Mouse (Mus musculus) lung, postnatal 0 days (tissue): ENCODE results near the gene Ttll10. TPM values are rescaled to one million over a fixed set of nuclear protein-coding genes. Genes with fewer than 3 reads are reported as not detected.

ENCODE experiments used
- ATAC-seq: fragments of 200-750 bp; cut with Nextera tagmentation; 2 replicates; pipeline ENCODE4 v1.8.0; 2017; ENCODE audit warnings: moderate library complexity
- DNase-seq: peaks from one replicate; pipeline ENCODE4 v3.0.0-alpha.2; 2016; ENCODE audit warnings: low spot score
- H3K27ac ChIP-seq: fragments of 300-500 bp; sonication (generic); 2 replicates; pipeline ENCODE4 v1.5.1; 2014; ENCODE audit warnings: antibody characterized with exemption, mild to moderate bottlenecking, low read length, mixed read lengths
- H3K27me3 ChIP-seq: fragments of 300-500 bp; sonication (generic); replicated peaks from 2 replicates; pipeline ENCODE4 v1.6.1; 2014; ENCODE audit warnings: low read length, mixed read lengths; ENCODE audit not compliant: insufficient read depth
- H3K36me3 ChIP-seq: fragments of 300-500 bp; sonication (generic); 2 replicates; pipeline ENCODE4 v1.6.1; 2014; ENCODE audit warnings: low read length, mixed read lengths; ENCODE audit not compliant: insufficient read depth
- H3K4me1 ChIP-seq: fragments of 300-500 bp; sonication (generic); 2 replicates; pipeline ENCODE4 v1.6.1; 2014; ENCODE audit warnings: antibody characterized with exemption, low read depth, low read length, mixed read lengths; ENCODE audit not compliant: insufficient read depth
- H3K4me2 ChIP-seq: fragments of 300-500 bp; sonication (generic); replicated peaks from 2 replicates; pipeline ENCODE4 v1.6.1; 2014; ENCODE audit warnings: low read depth, mild to moderate bottlenecking, low read length, moderate library complexity, mixed read lengths
- H3K4me3 ChIP-seq: fragments of 300-500 bp; sonication (generic); 2 replicates; pipeline ENCODE4 v1.5.1; 2014; ENCODE audit warnings: low read depth, low read length
- H3K9ac ChIP-seq: fragments of 300-500 bp; sonication (generic); replicated peaks from 2 replicates; pipeline ENCODE4 v1.6.1; 2014; ENCODE audit warnings: low read depth, mild to moderate bottlenecking
- H3K9me3 ChIP-seq: fragments of 300-500 bp; sonication (generic); 2 replicates; pipeline ENCODE4 v1.6.1; 2016; ENCODE audit warnings: low read length, mixed read lengths
- CTCF ChIP-seq: IDR thresholded peaks from 2 replicates; pipeline ENCODE4 v1.5.1; 2016; ENCODE audit warnings: antibody characterized with exemption, mild to moderate bottlenecking
- EP300 ChIP-seq: IDR thresholded peaks from 2 replicates; pipeline ENCODE4 v1.6.1; 2016; ENCODE audit warnings: antibody characterized with exemption, mild to moderate bottlenecking, control low read depth
- WGBS: fragments of 180-500 bp; shearing (Covaris S2); extraction: QIAGEN DNeasy Blood & Tissue Kit; methylation state at CpG from one replicate; pipeline ENCODE4 v1.1.7; 2014; 5-methylcytosine and 5-hydroxymethylcytosine counted together
- polyA plus RNA-seq: library from polyadenylated mRNA; unstranded; fragments of >200 nt; fragmentation: Nextera tagmentation; extraction: Ambion mirVana; gene quantifications from 2 replicates; pipeline ENCODE4 v1.2.1, GENCODE M21; 2015

The Ttll10 gene
- polyA plus RNA-seq, 1 experiment from 2014 or later: 2.1 TPM

GRCm38 (mm10) chr4:156096191-156096590 lies 37.0 kb upstream of the Ttll10 start:
- Histone ChIP-seq H3K27ac (no peak overlapping the region), H3K9ac (no peak overlapping the region), H3K4me3 (no peak overlapping the region), H3K4me1 (no peaks in the 10 kb centered on the region), H3K4me2 (no peak overlapping the region), H3K27me3 (no peaks in the 10 kb centered on the region), H3K36me3 (no peaks in the 10 kb centered on the region), H3K9me3 (no peaks in the 10 kb centered on the region)
- DNase-seq (no peak), ATAC-seq (no peak)
- TF ChIP-seq CTCF (no peak), EP300 (no peak)
- WGBS: 85% methylated on average over 1 of the region's 1 CpGs

- DNase-seq: no peak
- ATAC-seq: no peak
- TF ChIP-seq EP300: no peak
- TF ChIP-seq CTCF: no peak
- H3K4me3 ChIP-seq: no peak overlapping the region
- no peaks in the 10 kb centered on the region for H3K36me3 ChIP-seq
- H3K27me3 ChIP-seq: no peaks in the 10 kb centered on the region
- no peaks in the 10 kb centered on the region for H3K9me3 ChIP-seq
- no peak overlapping the region for H3K4me2 ChIP-seq
- no peaks in the 10 kb centered on the region for H3K4me1 ChIP-seq
- H3K9ac ChIP-seq: no peak overlapping the region
- H3K27ac ChIP-seq: no peak overlapping the region
- 62% methylated on average over 5 of the region's 5 CpGs for WGBS
Observed at GRCm38 (mm10) chr4:156093758-156094157, 34.5 kb upstream of the Ttll10 start.

GRCm38 (mm10) chr4:156092765-156093164 lies 33.6 kb upstream of the Ttll10 start:
- WGBS: 70% methylated on average over 1 of the region's 1 CpGs
- H3K27ac ChIP-seq: no peak overlapping the region
- DNase-seq (no peak), ATAC-seq (no peak)
- no peaks in the 10 kb centered on the region for H3K4me1 ChIP-seq
- TF ChIP-seq CTCF: no peak
- no peaks in the 10 kb centered on the region for H3K27me3 ChIP-seq
- H3K9me3 ChIP-seq: no peaks in the 10 kb centered on the region
- no peak overlapping the region for H3K9ac ChIP-seq
- no peak overlapping the region for H3K4me2 ChIP-seq
- H3K4me3 ChIP-seq: no peak overlapping the region
- H3K36me3 ChIP-seq: no peaks in the 10 kb centered on the region

GRCm38 (mm10) chr4:156091236-156091635 lies 32.0 kb upstream of the Ttll10 start:
- Histone ChIP-seq H3K9me3 (no peaks in the 10 kb centered on the region), H3K36me3 (no peaks in the 10 kb centered on the region), H3K27ac (no peak overlapping the region), H3K4me3 (no peak overlapping the region), H3K9ac (no peak overlapping the region), H3K27me3 (no peaks in the 10 kb centered on the region), H3K4me1 (no peaks in the 10 kb centered on the region), H3K4me2 (no peak overlapping the region)
- TF ChIP-seq CTCF: no peak
- no peak for TF ChIP-seq EP300
- DNase-seq (no peak), ATAC-seq (no peak)
- WGBS: 32% methylated on average over 1 of the region's 1 CpGs

- 24% methylated on average over 5 of the region's 5 CpGs for WGBS
- Histone ChIP-seq H3K4me2 (no peak overlapping the region), H3K27ac (no peak overlapping the region)
Observed at GRCm38 (mm10) chr4:156087398-156088087, 28.3 kb upstream of the Ttll10 start.

GRCm38 (mm10) chr4:156085256-156085655 lies 26.0 kb upstream of the Ttll10 start:
- H3K9ac ChIP-seq: no peak overlapping the region
- 83% methylated on average over 8 of the region's 8 CpGs for WGBS
- DNase-seq: no peak
- no peaks in the 10 kb centered on the region for H3K9me3 ChIP-seq
- no peak for ATAC-seq
- H3K36me3 ChIP-seq: no peaks in the 10 kb centered on the region
- no peak overlapping the region for H3K27ac ChIP-seq
- TF ChIP-seq EP300: no peak
- no peak for TF ChIP-seq CTCF
- no peak overlapping the region for H3K4me3 ChIP-seq
- H3K27me3 ChIP-seq: no peaks in the 10 kb centered on the region
- H3K4me2 ChIP-seq: no peak overlapping the region
- H3K4me1 ChIP-seq: peaks cover 7% of the 10 kb centered on the region; the same call in 1 of the 2 replicates

More at GRCm38 (mm10) chr4:156087398-156088087, 28.3 kb upstream of the Ttll10 start:
- no peaks in the 10 kb centered on the region for H3K27me3 ChIP-seq
- ATAC-seq: no peak
- TF ChIP-seq EP300: no peak
- TF ChIP-seq CTCF: no peak
- H3K4me1 ChIP-seq: peaks cover 7% of the 10 kb centered on the region; the same call in 1 of the 2 replicates
- H3K36me3 ChIP-seq: no peaks in the 10 kb centered on the region
- no peak overlapping the region for H3K4me3 ChIP-seq
- no peaks in the 10 kb centered on the region for H3K9me3 ChIP-seq
- no peak overlapping the region for H3K9ac ChIP-seq
- DNase-seq: no peak
